Mouse (Mus musculus) cerebellum, adult 9-10 months (tissue): ENCODE measurements at regions not wholly inside any gene's neighbourhood (a gene's known extent, or its start where the extent isn't known, plus 50 kb on each side); places are given as distances from the start of the nearest gene placed in this dataset.

Source experiments
- DNase-seq: peaks from one replicate; pipeline ENCODE4 v3.0.0; 2022

DNA sequence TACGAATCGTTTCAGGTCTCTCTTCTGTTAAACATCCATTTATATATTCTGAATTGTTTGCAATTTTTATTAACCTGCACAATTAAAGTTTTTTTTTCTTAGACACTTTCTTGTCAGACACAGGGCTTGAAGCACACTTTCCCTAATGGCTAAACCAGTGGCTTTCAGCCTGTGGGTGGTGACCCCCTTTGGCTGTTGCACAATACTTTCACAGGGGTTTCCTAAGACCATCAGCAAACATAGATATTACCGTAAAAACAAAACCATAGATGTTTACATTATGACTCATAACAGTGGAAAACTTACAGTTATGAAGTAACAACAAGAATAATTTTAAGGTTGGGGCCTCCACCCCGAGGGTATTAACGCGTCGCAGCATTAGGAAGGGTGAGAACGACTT lies 378.6 kb downstream of the Pmp22 start:
- DNase-seq, result no peak

DNA sequence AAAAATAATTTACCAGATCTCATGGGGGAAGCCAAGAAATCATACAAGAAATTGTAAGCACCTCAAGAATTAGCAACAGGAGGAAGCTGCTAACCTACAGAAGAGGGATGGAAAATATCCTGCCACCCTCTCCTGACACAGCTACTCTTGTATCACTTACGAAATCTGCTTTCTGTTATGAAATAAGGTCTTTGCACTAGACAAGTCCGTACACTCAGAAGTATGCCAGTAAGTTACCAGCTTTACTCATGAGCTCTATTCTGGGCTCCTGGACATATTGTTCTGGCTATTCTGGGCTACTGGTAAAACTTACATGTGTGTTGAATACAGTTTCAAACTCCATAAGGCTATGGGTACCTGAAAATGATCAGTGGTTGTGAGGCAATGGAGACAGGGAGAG lies 379.9 kb downstream of the Pmp22 start:
- no peak for DNase-seq

DNA sequence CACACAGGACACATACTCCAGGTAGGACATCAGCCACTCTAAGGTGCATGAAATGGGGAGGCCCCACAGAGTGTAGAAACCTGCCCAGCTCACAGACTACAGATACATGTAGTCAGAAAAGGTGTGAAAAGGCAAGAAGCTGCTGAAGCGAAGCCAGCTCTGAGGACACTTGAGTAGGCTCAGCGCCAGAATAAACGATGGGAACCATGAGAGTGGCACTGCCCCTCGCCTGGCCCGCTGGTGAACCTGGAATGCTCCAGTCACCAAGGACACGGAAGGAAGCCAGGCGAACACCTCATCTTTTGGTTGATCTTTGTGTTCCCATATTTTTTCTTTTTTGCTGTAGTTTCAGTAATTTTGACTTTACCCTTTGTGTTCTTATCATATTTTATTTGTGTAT lies 381.8 kb downstream of the Pmp22 start:
- no peak for DNase-seq

DNA sequence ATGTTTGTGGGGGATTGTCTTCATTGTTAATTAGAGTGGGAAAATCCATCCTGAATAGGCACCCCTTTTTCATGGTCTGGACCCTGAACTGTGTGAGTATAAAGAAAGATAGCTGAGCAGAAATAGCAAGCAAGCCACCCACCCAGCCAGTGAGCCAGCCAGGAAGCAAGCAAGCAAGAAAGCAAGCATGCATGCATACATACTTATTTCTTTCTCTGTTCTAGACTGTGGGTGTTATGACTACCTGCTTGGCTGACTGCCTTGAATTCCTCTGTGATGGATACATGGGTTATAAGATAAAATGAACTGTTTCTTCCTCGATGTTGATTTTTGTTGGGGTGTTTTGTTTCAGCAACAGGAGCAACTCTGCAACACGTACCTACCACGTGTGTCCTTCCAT lies 385.8 kb downstream of the Pmp22 start:
- no peak for DNase-seq

DNA sequence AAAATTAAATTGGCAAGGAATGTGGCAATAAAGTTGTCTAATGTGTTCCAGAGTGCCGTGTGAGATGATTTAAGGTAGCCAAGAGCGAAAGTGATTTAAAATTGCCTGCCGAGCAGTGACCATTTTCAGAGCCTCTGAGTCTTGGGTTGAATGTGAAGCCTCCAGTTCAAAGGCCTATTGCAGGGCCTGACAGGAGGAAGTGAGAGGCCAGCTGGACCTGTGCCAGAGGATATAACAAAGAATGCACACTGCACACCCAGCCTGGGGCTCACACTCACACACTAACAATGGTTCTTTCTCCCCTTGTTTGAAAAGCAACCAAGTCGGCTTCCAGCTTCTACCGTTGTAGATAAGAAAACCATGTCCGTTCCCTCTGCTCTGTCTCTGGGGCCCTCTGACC lies 390.1 kb downstream of the Pmp22 start:
- peak; percentile 2 for DNase-seq

DNA sequence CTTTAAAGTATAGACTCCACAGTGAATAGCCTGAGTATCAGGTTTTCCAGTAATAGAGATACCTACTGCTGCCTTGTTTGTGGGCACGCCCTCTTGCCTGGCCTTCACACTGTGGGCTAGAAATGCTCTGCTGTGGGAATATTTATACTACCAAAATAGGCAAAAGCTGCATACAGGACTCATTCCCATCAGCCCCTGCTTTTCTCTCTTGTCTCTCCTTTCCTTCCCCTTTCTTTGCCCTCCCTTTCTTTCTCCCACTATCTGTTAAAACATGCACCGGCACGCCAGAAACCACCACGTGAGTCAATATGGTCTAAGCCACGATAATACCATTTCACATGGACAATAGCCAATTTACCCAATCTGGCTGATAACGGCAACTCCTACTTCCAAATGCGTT lies 395.5 kb downstream of the Pmp22 start:
- DNase-seq, result no peak

DNA sequence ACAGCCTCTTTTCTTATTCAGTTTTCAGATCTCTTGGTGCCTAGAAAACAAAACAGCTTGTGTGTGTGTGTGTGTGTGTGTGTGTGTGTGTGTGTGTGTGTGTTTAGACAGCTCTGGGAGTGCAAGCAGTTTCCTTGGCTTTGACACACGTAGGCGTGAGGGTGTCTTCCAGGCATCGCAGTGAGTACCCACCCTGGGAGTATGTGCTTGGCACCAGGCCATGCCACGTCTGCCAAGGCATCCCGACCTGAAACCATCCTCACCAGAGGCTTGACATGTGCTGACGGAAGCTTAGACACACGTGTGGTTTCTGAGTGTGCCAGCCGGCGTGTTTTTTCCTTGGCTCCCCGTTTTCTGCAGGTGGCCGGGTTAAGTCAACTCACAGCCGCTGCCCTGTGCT lies 396.6 kb downstream of the Pmp22 start:
- DNase-seq, result no peak

DNA sequence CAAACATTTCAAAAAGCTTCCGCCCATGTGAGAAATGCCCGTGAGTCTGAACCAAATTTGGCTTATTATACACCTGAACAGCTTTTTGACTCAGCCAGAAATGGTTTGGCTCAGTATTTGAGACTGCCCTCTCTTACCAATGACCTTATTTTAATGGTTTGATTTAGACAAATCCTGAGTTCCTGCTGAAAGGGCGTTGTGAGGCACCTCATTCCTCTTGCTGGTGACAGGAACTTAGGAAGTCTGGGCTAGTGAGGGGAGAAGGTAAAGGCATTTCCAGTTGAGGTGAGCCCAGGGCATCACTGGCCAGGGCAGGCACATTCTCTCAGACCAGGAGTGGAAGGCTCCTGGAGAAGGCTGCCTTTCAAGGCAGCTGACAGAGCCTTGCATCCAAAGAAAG lies 396.1 kb downstream of the Hs3st3b1 start:
- DNase-seq, result no peak

DNA sequence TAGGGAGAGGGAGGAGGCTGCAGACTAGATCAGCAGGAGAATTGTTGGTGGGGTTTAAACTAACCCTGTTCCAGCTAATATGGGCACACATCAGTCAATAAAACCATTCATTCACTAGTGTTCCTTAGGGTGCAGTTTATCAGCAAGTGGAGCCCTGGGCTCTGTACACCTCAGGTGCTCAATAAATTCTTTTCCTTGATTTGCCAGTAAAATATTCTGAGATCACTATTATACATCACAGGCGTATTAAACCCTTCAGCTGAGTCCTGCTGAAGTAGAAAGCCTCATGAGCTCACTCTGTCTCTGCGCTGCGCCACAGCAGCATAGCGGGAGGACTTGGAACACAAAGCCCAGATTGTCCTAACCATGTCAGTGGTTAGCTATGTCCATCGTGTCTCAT lies 389.3 kb downstream of the Hs3st3b1 start:
- no peak for DNase-seq

DNA sequence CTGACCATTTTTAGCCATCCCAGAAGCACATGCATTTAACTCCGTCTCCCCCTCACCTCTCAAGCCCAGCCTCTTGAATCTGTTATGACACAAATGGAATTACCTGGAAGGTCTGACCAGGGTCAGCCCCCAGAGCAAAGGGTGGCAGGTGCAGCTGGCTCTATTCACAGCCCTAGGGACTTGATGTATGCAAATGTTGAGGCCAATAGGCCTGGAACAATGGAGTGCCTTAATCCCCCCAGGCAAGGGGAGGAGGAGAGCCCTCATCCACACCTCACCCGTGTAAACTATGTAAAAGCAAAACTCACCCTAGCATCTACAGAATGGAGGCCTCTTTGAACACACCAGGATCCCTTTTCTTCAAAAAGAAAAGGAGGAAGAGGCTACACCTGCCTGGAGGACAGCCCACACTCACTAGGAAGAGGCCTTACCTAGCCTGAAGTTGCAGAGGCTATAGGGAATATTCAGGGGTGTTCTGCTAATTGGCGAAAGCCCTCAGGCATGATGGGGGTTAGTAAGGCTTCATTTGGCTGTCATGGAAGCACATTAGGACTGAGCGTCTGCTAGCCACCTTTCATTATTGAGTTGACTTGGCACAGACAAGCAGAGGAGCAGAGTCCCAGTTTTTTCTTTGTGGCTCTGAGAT lies 388.4 kb downstream of the Hs3st3b1 start:
- DNase-seq, result no peak

DNA sequence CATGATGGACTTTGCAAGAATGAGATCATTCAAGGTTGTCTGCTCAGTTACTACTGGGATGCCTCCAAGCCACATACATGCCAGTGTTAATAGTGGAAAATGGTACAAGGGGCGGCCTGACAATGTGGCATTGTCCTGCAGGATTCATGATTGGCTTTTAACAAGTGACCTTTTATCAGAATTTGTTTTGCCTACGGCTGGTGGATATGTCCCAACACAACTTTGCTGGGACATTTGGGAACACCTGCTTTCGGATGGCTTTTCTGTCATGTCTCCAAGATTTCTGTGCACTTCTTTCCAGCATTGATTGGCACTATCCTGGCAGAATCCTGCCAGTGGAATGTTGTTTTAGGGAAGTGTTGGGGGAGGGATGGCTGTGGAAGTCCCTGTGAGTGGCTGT lies 384.4 kb downstream of the Hs3st3b1 start:
- DNase-seq, result peak; percentile 1

DNA sequence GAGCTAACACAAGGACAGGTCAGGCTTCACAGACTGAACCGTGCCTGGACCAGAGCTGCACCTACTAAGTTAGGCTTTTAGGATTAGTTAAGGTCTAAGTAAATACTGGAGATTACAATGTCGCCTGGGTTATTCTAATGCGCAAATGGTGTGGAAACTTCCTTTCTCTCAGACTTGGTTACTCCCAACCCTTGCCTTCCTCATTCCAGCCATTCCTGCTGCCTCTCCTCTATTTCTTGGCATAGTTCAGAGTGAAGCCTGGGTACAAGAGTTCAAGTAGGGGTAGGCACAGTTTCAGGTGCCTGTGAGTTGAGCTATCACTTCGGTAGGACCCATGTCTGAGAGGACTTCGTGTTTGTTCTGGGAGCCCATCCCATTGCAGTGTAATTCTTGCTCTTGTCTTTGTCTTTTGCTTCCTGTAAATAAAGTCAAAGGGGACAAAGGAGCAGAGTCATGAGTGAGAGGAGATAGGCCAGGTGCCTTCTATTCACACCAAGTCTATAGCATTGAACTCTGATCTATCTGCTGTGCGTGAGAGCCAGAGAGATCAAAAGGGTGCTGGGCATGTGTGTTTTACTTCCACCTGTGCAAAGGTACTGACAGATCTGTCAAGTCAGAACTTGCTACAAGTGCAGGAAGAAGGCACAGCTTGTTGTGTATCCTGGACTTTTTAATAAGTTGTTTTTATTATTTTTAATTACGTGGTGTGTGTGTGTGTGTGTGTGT lies 378.0 kb downstream of the Hs3st3b1 start:
- no peak for DNase-seq

DNA sequence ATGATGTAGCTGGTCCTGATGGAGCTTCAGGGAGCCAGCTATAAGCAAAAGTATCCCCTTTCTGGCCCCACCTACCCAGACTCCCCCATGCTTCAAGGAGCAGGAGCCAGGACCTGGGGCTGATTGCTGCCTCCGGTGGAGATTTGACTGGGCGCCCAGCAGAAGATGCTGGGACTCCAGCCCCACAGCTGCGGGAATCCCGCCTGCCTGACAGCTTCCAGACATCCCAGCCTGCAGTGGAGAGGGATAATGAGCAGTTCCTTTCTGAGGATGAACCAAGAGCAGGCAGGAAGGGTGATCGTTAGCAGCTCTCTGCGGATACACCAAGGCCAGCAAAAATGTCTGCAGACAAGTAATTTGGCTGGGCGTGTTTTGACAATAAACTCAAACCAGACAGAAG lies 376.6 kb downstream of the Hs3st3b1 start:
- no peak for DNase-seq

DNA sequence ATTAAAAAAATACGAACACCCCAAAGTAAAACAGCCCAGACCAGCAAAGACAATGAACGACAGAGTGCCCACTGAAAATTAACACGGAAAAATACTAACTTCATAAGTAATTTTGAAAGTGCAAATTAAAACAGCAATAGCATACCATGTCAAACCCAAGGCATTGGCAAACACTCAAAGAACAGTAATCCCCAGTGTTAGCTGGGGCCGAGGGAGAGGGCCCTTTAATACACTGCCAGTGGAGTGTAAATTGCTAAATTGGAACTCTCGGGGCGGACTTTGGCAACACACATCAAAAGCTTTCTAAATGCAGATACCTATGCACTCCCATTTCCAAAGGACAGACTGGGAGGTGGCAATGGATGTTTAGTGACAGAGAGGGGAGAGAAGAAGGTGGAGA lies 361.6 kb downstream of the Hs3st3b1 start:
- DNase-seq, result no peak

DNA sequence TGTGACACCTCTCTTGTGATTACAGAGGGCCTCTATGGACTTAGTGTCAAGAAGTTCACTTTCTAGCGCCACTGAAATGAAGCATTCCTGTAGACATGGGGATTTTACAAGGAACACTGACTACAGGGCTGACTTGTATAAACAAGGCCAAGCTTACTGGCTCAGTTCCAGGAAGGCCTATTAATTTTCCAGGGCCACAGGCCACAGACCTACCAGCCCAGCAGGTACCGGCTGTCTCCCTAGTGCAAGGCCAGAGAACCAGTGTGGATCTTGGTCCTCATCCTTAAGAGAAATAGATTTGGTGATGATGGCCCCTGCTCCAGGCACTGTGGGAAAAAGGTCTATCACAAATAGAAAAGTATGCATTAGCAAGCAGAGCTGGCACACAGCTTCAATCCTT lies 359.4 kb downstream of the Hs3st3b1 start:
- no peak for DNase-seq

DNA sequence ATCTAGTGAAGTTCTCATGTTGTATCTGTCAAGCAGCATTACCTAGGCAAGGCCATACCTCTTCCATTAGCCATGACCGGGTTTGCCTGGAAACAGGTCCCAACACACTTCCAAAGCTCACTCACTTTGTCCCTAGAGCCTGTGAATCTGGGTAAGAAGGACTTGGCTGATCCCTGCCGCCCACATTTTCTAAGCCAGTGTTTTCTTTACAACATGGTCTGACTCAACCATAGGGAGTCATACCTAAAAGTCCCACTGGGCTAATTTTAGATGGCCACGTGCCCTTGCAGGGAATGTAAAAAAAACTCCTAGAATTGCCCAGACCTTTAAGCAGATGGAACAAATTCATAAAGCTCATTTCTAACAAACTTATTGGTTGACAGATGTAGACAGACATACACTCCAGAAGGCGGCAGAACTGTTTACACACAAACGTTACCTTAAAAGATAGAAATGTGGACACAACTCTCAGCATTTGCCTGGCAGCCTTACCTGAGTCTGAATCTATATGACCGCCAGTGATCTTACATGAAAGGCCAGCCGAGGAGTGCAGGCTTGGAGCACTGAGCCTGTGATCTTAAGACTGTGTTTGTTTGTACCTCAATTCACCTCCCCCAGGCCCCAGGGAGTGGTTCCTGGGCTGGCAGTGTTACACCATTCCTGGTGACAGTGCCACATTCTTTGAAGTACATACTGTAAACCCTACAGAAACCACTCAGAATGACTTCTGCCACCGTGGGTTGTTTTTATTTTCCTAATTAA lies 356.4 kb downstream of the Hs3st3b1 start:
- no peak for DNase-seq

DNA sequence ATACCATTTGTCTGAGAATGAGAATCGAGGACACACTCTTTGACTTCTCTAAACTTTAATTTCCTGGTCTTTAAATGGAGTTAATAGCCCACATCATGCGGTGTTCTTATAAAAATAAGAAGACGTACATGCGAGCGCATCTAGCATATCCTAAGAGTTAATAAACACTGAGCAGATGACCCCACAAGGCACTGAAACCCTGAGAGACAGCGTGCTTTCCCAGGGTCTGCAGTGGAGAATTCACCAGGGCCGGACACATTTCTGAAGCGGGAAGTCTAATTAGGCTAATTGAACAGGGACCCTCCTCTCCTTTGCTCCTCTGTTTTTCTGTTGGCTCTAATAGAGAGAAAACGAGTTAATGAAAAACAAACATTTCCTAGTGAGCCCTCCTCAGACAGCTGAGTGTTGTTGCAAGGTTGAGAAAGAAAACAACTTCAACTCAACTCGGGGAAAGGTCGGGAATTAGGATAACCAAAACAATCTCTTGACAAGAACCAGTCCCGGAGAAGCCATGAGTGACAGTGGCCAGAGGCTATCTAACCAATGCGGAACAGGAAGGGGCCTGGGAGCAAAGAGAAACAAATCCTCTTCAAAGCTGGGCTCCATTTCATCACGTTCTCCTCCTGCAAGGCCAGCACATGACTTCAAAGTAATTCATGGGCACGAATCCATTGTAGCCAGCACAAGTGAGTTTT lies 352.2 kb downstream of the Hs3st3b1 start:
- no peak for DNase-seq

DNA sequence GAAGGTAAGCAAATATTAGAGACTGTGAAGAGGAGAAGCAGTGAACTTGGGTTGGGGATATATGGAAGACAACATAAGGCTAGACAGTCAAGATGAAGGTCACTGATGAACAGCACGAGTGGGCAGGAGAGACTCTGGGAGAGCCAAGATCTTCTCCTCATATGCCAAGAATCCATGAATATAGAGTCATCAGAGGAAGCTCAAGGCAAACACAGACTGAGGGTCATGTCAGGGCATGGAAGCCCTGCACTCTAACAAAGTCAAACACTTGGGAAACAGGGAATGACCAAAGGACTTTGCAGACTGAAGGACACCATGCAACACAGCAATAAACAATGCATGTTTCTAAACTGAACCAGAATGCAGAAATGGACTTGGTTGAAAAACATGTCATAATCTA lies 351.4 kb downstream of the Hs3st3b1 start:
- DNase-seq, result no peak

DNA sequence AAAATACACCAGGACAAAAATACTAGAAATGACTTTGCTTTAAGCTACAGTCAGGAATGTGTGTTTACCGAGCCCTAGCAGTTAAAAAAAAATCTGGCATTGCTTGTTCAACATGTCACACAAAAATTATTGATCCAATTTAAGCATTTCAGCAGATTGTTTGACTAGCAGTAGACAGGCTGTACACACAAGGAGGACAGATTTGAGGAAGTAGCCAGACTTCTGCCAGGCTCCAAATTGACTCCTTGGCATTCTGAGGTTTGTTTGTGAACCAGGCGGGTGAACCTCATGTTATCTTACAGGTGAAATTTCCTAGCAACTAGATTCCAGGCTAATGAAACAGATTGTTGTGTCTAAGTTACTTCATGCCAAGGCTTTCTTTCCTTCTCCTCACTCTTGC lies 348.8 kb downstream of the Hs3st3b1 start:
- DNase-seq, result no peak

DNA sequence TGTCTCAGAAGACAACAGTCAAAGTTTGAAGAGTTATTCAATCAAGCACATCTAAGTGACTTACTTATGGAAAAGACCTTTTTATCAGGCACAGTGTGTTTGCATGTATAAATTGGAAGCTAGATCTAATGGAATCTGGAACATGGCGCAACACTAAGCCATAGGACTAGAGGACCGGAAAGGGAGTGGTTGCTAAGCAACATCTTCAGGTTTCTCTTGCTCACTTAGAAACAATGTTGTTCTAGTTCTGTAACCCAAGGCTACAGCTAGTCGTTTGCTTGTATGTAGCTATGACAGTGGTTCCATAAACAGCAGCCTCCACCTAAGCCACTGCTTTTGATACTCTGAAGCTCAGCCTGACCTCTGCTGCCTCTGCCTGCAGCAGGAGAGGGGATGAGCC lies 338.8 kb downstream of the Hs3st3b1 start:
- DNase-seq, result no peak

DNA sequence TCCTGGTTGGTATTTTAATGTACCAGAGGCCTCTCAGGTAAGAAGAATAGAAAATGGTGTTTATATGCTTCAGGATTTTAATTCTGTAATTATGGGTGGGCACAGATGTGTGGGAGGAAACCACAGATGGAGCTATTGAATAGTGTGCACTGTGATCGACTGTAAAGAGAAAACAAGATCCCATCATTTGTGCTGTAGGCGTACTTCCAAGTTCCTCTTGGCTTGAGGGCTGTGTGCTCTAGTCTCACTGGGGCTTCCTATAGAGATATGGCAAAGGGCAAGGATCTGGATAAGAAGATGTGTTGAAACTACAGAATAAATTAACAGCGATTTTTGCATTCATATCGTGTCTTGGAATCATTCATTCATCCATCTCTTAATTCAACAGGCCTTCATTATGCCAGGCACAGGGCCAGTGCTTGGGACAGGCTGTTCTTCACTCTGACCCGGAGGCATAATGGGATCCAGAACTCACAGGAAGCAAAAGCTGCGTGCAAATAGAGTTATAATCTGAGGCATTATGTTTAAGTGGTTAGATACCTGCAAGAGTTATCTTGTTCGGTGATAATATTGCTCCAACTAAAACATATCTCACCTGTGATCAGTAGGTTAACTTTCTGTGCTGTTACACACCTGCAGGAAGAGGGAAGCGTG lies 336.7 kb downstream of the Hs3st3b1 start:
- DNase-seq, result no peak

DNA sequence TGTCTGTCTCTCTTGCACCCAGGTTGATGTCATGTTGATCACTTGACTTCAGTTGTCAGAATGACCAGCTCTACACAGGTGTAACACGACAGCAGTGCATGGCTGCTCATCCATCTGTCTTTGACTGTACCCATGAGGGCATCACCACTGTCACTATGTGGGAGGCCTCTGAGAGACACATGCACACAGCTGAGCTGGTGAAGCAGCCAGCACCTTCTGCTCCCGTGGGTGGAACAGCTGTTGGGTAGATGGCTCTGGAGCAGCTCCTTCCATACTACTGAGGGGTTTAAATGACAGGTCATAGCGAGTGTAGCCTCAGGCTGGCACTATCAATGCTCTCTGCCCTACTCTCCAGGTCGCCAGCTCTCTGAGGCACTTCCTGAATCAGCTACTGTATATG lies 301.9 kb downstream of the Hs3st3b1 start:
- no peak for DNase-seq

DNA sequence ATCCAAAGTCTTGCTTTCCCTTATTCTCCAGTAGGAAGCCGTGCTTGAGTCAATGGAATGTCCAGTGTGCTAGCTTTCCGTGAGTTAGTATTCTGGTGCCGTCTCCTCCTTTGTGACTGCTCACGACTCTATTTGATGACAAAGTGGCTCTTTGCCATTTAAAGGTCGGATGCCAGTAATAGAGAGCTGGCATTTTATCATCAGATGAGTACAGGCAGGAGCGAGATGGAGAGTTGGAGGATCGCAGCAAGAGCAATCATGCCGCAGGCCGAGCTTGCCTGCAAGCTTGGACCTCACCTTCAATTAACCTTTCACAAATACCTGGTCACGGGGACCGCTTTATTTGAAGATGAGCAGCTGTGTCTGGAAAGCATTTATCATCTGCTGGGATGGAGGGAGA lies 291.8 kb downstream of the Hs3st3b1 start:
- DNase-seq, result no peak
